Mouse (Mus musculus): ENCODE data around the gene Hspd1.
"Not testable (repeated sequence)": the region's sequence is repeated elsewhere in the genome, so short reads cannot be mapped to it uniquely, and the experiment has no call there.

Gene Hspd1

GRCm38 (mm10) chr1:55087401-55087904 is 590 bp downstream of the Hspd1 start:
- DNase-seq (ENCODE audit: low spot score), result no peak

- peak; percentile 54 for DNase-seq (ENCODE audit: low spot score)
Observed at GRCm38 (mm10) chr1:55086868-55087400, 1.1 kb downstream of the Hspd1 start.

DNA sequence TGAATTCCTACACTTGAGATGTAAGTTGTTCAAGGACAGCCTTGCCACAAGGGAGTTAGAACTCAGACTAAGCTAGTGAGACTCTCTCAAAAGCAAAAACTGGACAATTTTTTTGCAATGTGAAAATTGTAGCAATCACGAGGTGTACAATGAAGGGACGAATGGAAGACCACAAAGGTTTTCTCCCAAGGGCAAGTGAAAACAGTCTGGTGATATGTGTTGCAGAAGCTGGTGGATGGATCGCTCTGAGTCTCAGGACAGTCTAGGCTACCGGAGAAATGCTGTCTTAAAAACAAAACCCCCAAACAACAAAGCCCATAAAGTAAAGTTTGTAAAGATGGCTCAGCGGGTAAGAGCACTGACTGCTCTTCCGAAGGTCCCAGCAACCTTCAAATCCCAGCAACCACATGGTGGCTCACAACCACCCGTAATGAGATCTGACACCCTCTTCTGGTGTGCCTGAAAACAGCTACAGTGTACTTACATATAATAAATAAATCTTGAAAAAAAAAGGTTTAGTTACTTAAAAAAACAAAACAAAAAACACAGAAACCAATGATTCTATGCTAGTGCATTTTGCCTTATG is 2.2 kb downstream of the Hspd1 start:
- DNase-seq (ENCODE audit: low spot score), result no peak

DNA sequence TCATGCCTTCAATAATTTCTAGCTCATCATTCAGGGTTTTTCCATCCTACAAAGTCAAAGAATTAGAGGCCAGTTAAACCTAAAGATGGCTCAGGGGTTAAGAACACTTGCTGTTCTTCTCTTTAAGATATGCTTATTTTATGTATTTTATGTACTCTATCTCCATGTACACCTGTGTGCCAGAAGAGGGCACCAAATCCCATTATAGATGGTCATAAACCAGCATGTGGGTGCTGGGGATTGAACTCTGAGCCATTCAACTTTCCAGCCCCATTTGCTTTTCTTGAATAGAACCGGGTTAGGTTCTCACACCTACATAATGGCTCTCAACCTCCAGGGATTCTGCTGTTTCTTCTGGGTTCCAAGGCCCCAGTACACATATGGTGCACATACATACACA is 5.9 kb downstream of the Hspd1 start:
- no peak for DNase-seq (ENCODE audit: low spot score)

DNA sequence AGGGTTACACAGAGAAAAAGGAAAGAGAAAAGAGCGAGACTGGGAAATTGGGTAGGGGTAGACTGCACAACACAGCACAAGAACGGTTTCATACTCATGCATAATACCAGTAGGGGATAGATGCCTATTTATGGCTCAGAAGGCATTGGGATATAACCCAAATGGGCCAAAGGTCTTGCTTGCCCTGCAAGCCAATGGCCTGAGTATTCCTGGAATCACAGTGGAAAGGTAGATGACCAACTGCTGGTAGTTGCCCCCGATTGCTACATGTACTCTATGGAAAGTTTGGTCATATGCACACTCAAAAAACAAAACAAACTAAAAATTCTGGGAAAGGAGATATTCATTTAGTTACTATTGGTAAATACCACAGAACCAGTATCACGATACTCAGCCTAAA is 8.4 kb downstream of the Hspd1 start:
- no peak for DNase-seq (ENCODE audit: low spot score)

- DNase-seq (ENCODE audit: low spot score), result no peak
Observed at GRCm38 (mm10) chr1:55076849-55077516, 11.1 kb downstream of the Hspd1 start.

- no peak for DNase-seq (ENCODE audit: low spot score)
Observed at GRCm38 (mm10) chr1:55076395-55076743, 11.7 kb downstream of the Hspd1 start.

DNA sequence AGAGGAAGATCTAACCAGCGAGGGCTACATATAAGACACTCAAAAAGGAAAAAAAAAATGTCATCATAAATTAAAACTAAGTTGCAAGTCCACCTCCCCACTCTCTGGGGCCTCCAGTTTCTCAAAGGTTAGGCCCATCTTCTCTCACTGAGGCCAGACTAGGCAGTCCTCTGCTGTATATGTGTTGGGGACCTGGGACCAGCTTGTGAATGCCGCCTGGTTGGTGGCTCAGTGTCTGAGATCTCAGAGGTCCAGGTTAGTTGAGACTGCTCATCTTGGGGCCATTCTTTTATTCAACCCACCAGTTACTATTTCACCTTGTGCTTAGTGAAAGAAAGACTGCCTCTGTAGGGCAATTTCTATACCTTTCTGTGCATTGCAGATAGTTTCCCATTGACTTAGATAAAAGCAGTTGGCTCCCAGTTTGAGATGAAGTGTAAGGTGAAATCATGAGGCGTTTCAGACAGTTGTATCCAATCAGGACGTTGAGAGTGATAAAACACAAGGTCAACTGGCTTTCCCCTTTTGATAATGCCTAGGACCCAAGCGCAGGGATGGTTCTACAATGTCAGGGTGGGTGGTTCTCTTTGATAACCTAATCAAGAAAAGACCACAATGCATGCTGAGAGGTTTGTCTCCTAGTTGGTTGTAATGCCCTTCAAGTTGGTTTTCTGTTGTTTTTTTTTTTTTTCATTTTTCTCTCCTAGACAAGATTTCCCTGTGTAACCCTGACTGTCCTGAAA is 12.2 kb downstream of the Hspd1 start:
- no peak for DNase-seq (ENCODE audit: low spot score)

DNA sequence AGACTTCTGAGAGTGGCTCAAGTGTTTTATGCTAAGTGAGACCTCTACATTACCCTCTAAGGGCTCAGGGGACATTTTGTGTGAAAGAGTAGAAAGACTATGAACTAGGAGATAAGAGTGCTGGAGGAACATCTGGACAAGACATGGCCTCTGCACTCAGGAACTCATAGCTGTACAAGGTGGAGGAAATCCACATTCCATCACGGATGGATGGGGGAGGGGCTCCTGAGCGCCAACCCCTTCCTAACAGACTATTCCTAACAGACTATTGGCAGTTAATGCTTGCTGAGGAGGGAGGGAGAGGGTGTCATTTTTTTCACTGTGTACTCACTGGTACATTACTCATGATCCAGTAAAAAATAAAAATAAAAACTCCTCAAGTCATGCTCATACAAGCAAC is 13.3 kb downstream of the Hspd1 start:
- no peak for DNase-seq (ENCODE audit: low spot score)

DNA sequence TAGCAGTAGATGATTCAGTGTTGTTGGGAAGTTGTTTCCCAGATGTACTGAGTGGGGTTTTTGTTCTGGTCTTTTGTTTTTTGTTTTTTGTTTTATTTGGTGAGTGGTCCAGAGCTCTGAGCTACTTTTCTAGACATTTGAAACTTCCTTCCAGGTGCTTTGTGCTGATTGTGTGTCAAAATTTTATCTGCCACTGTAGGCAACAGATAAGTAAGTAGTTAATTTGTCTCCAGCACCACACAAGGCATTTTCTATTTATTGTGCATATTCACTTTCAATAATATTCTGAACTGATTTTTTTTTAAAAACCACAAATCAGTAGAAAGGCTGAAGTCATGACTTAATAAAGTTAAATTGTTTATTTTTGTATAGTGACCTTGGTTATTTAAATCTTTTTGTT is 15.7 kb downstream of the Hspd1 start:
- not testable (repeated sequence) for DNase-seq (ENCODE audit: low spot score)

DNA sequence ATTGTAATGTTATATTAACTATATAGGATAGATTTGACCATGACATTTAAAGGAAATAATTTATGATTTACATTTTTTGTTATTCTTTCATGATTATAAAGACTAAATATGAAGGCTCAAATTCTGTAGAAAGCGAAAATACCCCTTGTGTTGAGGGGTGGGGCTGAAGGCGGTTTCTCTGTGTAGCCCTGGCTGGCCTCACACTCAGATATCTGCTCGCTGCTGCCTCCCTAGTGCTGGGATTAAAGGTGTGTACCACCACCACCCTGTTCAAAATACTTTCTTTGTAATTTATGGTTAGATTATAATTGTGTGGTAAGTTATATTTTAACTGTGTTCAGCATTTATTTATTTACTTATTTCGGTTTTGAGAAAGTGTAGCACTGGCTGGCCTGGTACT is 26.3 kb downstream of the Hspd1 start:
- no peak for DNase-seq (ENCODE audit: low spot score)

- DNase-seq (ENCODE audit: low spot score), result no peak
Observed at GRCm38 (mm10) chr1:55061099-55061498, 26.9 kb downstream of the Hspd1 start.

DNA sequence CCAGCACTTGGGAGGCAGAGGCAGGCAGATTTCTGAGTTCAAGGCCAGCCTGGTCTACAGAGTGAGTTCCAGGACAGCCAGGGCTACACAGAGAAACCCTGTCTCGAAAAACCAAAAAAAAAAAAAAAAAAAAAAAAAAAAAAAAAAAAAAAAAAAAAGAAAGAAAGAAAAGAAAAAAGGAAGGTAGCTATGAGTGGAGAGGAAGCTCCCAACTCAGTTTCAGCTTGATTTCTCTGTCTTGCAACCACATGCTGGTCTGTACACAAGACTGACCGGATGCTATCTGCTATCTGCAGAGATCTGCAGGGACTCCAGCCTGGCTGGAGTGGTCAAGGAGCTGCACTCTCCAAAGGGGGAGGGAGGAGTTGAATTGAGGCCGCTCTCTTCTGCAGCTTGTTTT is 29.7 kb downstream of the Hspd1 start:
- not testable (repeated sequence) for DNase-seq (ENCODE audit: low spot score)

DNA sequence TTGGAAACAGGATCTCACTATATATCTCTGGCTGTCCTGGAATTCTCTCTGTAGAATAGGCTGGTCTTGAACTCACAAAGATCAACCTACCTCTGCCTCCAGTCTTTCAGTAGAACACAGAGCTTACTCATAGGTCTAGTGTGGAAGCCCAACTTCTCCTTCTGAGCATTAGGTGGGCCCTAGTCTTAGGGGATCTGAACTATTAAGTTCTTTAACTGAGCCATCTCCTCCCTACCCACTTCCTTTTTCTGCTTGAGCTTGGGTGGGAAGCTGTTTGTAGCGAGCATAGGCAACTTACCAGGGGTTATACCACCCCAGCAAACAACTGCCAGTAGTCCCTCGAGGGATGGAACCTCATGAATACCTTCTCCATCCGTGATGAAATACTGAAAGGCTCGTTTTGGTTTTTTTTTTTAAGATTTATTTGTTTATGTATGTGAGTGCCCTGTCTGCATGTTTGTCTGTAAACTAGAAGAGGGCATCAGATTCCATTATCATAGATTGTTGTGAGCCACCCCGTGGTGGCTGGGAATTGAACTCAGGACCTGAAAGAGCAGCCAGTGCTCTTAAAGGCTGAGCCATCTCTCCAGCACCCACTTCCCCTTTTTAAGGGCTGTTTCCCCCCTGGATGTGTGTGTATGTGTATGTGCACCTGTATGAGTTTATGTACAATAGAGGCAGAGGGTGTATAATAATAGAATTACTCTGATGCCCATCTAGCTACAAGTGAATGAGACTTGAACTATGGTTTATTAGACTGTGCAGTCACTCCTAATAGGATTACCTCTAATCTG is 32.5 kb downstream of the Hspd1 start:
- DNase-seq (ENCODE audit: low spot score), result no peak

GRCm38 (mm10) chr1:55053596-55053995 is 34.4 kb downstream of the Hspd1 start:
- DNase-seq (ENCODE audit: low spot score), result no peak

DNA sequence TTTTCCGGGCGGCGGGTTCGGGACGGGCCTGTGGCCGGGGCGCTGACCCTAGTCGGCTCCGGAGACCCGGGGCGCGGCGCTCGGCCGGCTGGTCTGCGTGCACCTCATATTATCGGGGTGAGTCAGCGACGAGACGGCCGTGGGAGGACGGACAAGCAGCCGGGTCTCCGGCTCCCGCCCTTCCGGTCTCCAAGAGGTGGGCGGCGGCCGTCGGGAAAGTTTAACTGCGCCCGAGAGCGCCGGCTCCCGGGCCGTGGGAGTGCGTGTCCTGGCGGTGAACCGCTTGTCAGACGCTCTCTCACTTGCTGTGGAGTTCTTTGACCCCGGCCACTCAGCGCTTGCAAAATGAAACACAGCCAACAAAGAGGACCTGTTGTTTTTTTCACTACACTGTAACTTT is 35.0 kb downstream of the Hspd1 start:
- DNase-seq (ENCODE audit: low spot score), result peak; percentile 65

GRCm38 (mm10) chr1:55052355-55052953 is 35.6 kb downstream of the Hspd1 start, which contains the start of gene Coq10b:
TSS of gene Coq10b (plus strand) at chr1:55052770.
- peak; percentile 99 for DNase-seq (ENCODE audit: low spot score)

DNA sequence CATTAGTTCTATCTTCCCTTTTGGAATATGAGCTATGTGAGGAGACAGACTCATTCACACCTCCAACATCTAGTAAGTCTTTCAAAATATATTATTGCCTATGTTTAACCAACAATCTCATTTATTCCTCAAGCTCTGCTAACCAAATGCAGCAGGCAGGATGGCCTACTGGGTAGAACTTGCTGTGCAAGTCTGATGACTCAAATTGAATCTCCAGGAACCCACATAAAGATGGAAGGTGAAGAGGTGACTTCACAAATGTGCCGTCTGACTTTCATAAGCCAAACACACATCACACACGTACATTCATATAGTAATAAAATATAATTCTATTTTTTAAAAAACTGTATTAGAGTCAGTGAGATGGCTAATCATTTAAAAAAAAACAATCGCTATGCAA is 36.4 kb downstream of the Hspd1 start:
- DNase-seq (ENCODE audit: low spot score), result no peak

GRCm38 (mm10) chr1:55048841-55049587 is 39.0 kb downstream of the Hspd1 start:
- no peak for DNase-seq (ENCODE audit: low spot score)

DNA sequence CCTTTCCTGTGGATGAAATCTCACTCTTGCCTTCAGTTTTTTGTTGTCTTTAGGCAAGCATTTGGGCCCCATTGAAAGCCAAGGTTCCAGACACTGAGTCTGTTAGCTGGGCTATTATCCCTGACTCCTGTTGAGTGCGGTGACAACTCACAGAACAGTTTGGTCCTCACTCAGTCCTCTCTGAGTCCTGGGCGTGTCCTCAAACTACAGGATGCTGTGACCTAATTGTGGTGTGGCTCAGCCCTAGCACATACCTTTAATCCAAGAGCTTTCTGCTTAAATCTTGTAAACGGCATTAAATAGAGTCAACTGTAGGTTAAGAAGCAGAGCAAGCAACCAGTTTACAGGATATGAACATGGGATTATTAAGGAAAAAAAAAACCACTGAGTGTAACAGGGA is 44.9 kb downstream of the Hspd1 start:
- no peak for DNase-seq (ENCODE audit: low spot score)

- DNase-seq (ENCODE audit: low spot score), result no peak
Observed at GRCm38 (mm10) chr1:55042246-55042645, 45.8 kb downstream of the Hspd1 start.

Measured in embryo, embryonic 10.5 days (tissue).